Mouse (Mus musculus): ENCODE measurements around the gene Lhfpl3. TPM values are rescaled to one million over a fixed set of nuclear protein-coding genes. Genes with fewer than 3 reads are reported as not detected.

The Lhfpl3 gene
- polyA plus RNA-seq, 1 experiment from 2014 or later, result 15.5 TPM

- ATAC-seq (ENCODE audit: low FRiP score, low TSS enrichment), result no peak
Measured at GRCm38 (mm10) chr5:23249896-23250875, 504.3 kb downstream of the Lhfpl3 start.

GRCm38 (mm10) chr5:23251462-23252224 is 505.8 kb downstream of the Lhfpl3 start:
- no peaks in the 10 kb centered on the region for H3K4me1 ChIP-seq (ENCODE audit: control insufficient read depth, insufficient read depth, low read length)
- no peaks in the 10 kb centered on the region for H3K36me3 ChIP-seq (ENCODE audit: control insufficient read depth, insufficient read depth, low read length)
- no peak overlapping the region for H3K27ac ChIP-seq (replicated peaks; ENCODE audit: low read depth, low read length)
- no peak overlapping the region for H3K9ac ChIP-seq (replicated peaks; ENCODE audit: low read length)
- DNase-seq, result peak; percentile 40
- no peaks in the 10 kb centered on the region for H3K9me3 ChIP-seq (ENCODE audit: control insufficient read depth, low read length)
- no peaks in the 10 kb centered on the region for H3K27me3 ChIP-seq (ENCODE audit: control insufficient read depth, insufficient read depth, low read length)
- 49% methylated on average over 12 of the region's 12 CpGs for WGBS
- H3K4me3 ChIP-seq (replicated peaks; ENCODE audit: low read depth, low read length), result no peak overlapping the region
- H3K4me2 ChIP-seq (ENCODE audit: low read length), result no peak overlapping the region
- ATAC-seq (ENCODE audit: low FRiP score, low TSS enrichment), result no peak

More at GRCm38 (mm10) chr5:23249896-23250875, 504.3 kb downstream of the Lhfpl3 start:
- H3K9me3 ChIP-seq (ENCODE audit: control insufficient read depth, low read length), result no peaks in the 10 kb centered on the region
- H3K27ac ChIP-seq (replicated peaks; ENCODE audit: low read depth, low read length), result no peak overlapping the region
- WGBS, result 50% methylated on average over 9 of the region's 9 CpGs
- no peaks in the 10 kb centered on the region for H3K27me3 ChIP-seq (ENCODE audit: control insufficient read depth, insufficient read depth, low read length)
- peak; percentile 3 for DNase-seq
- no peaks in the 10 kb centered on the region for H3K4me1 ChIP-seq (ENCODE audit: control insufficient read depth, insufficient read depth, low read length)
- no peak overlapping the region for H3K4me2 ChIP-seq (ENCODE audit: low read length)
- H3K4me3 ChIP-seq (replicated peaks; ENCODE audit: low read depth, low read length), result no peak overlapping the region
- H3K9ac ChIP-seq (replicated peaks; ENCODE audit: low read length), result no peak overlapping the region
- no peaks in the 10 kb centered on the region for H3K36me3 ChIP-seq (ENCODE audit: control insufficient read depth, insufficient read depth, low read length)

- DNase-seq, result peak; percentile 6
- Histone ChIP-seq H3K4me3 (replicated peaks; ENCODE audit: low read depth, low read length) (no peak overlapping the region), H3K36me3 (ENCODE audit: control insufficient read depth, insufficient read depth, low read length) (no peaks in the 10 kb centered on the region), H3K4me1 (ENCODE audit: control insufficient read depth, insufficient read depth, low read length) (no peaks in the 10 kb centered on the region), H3K9me3 (ENCODE audit: control insufficient read depth, low read length) (no peaks in the 10 kb centered on the region), H3K27me3 (ENCODE audit: control insufficient read depth, insufficient read depth, low read length) (no peaks in the 10 kb centered on the region), H3K4me2 (ENCODE audit: low read length) (no peak overlapping the region), H3K9ac (replicated peaks; ENCODE audit: low read length) (no peak overlapping the region), H3K27ac (replicated peaks; ENCODE audit: low read depth, low read length) (no peak overlapping the region)
- 65% methylated on average over 3 of the region's 3 CpGs for WGBS
- ATAC-seq (ENCODE audit: low FRiP score, low TSS enrichment), result no peak
Measured at GRCm38 (mm10) chr5:23255816-23256418, 510.1 kb downstream of the Lhfpl3 start.

- no peaks in the 10 kb centered on the region for H3K36me3 ChIP-seq (ENCODE audit: control insufficient read depth, insufficient read depth, low read length)
- no peak for DNase-seq
- WGBS, result 83% methylated on average over 3 of the region's 3 CpGs
Measured at GRCm38 (mm10) chr5:23273309-23273708, 527.5 kb downstream of the Lhfpl3 start.

GRCm38 (mm10) chr5:23279364-23279763 is 533.5 kb downstream of the Lhfpl3 start:
- H3K4me1 ChIP-seq (ENCODE audit: control insufficient read depth, insufficient read depth, low read length), result no peaks in the 10 kb centered on the region
- no peak for DNase-seq
- no peaks in the 10 kb centered on the region for H3K9me3 ChIP-seq (ENCODE audit: control insufficient read depth, low read length)
- H3K4me3 ChIP-seq (replicated peaks; ENCODE audit: low read depth, low read length), result no peak overlapping the region
- ATAC-seq (ENCODE audit: low FRiP score, low TSS enrichment), result no peak
- 92% methylated on average over 7 of the region's 7 CpGs for WGBS
- no peak overlapping the region for H3K27ac ChIP-seq (replicated peaks; ENCODE audit: low read depth, low read length)
- H3K27me3 ChIP-seq (ENCODE audit: control insufficient read depth, insufficient read depth, low read length), result no peaks in the 10 kb centered on the region
- no peak overlapping the region for H3K9ac ChIP-seq (replicated peaks; ENCODE audit: low read length)
- H3K4me2 ChIP-seq (ENCODE audit: low read length), result no peak overlapping the region
- H3K36me3 ChIP-seq (ENCODE audit: control insufficient read depth, insufficient read depth, low read length), result no peaks in the 10 kb centered on the region

More at GRCm38 (mm10) chr5:23273309-23273708, 527.5 kb downstream of the Lhfpl3 start:
- Histone ChIP-seq H3K9me3 (ENCODE audit: control insufficient read depth, low read length) (no peaks in the 10 kb centered on the region), H3K27ac (replicated peaks; ENCODE audit: low read depth, low read length) (no peak overlapping the region), H3K4me1 (ENCODE audit: control insufficient read depth, insufficient read depth, low read length) (no peaks in the 10 kb centered on the region), H3K27me3 (ENCODE audit: control insufficient read depth, insufficient read depth, low read length) (no peaks in the 10 kb centered on the region), H3K4me2 (ENCODE audit: low read length) (no peak overlapping the region), H3K4me3 (replicated peaks; ENCODE audit: low read depth, low read length) (no peak overlapping the region), H3K9ac (replicated peaks; ENCODE audit: low read length) (no peak overlapping the region)
- ATAC-seq (ENCODE audit: low FRiP score, low TSS enrichment), result no peak

- 27% methylated on average over 3 of the region's 3 CpGs for WGBS
- DNase-seq (peak; percentile 86), ATAC-seq (ENCODE audit: low FRiP score, low TSS enrichment) (no peak; the same call in 1 of the 2 replicates)
- Histone ChIP-seq H3K9me3 (ENCODE audit: control insufficient read depth, low read length) (no peaks in the 10 kb centered on the region), H3K27me3 (ENCODE audit: control insufficient read depth, insufficient read depth, low read length) (no peaks in the 10 kb centered on the region), H3K4me1 (ENCODE audit: control insufficient read depth, insufficient read depth, low read length) (no peaks in the 10 kb centered on the region), H3K4me2 (ENCODE audit: low read length) (no peak overlapping the region), H3K36me3 (ENCODE audit: control insufficient read depth, insufficient read depth, low read length) (no peaks in the 10 kb centered on the region), H3K4me3 (replicated peaks; ENCODE audit: low read depth, low read length) (no peak overlapping the region), H3K9ac (replicated peaks; ENCODE audit: low read length) (no peak overlapping the region), H3K27ac (replicated peaks; ENCODE audit: low read depth, low read length) (no peak overlapping the region)
Measured at GRCm38 (mm10) chr5:23284884-23285283, 539.0 kb downstream of the Lhfpl3 start.

GRCm38 (mm10) chr5:23289149-23289548 is 543.3 kb downstream of the Lhfpl3 start:
- no peak overlapping the region for H3K4me2 ChIP-seq (ENCODE audit: low read length)
- no peak overlapping the region for H3K4me3 ChIP-seq (replicated peaks; ENCODE audit: low read depth, low read length)
- no peak overlapping the region for H3K9ac ChIP-seq (replicated peaks; ENCODE audit: low read length)
- no peaks in the 10 kb centered on the region for H3K9me3 ChIP-seq (ENCODE audit: control insufficient read depth, low read length)
- H3K36me3 ChIP-seq (ENCODE audit: control insufficient read depth, insufficient read depth, low read length), result no peaks in the 10 kb centered on the region
- no peaks in the 10 kb centered on the region for H3K27me3 ChIP-seq (ENCODE audit: control insufficient read depth, insufficient read depth, low read length)
- DNase-seq, result no peak
- no peaks in the 10 kb centered on the region for H3K4me1 ChIP-seq (ENCODE audit: control insufficient read depth, insufficient read depth, low read length)
- H3K27ac ChIP-seq (replicated peaks; ENCODE audit: low read depth, low read length), result no peak overlapping the region
- ATAC-seq (ENCODE audit: low FRiP score, low TSS enrichment), result no peak
